Mouse (Mus musculus) Patski (cell line): Measurements from ENCODE around the gene Ppp2r1b. TPM values are rescaled to one million over a fixed set of nuclear protein-coding genes. Genes with fewer than 3 reads are reported as not detected.

Experiments
- ATAC-seq: fragments of 100-300 bp; one replicate; pipeline ENCODE4 v1.8.0; 2021
- CTCF ChIA-PET: fragments of 350-600 bp; sonication (Branson Sonifier 250); formaldehyde crosslinking; loops from one replicate; lab custom pipeline; 2022; ENCODE audit warnings: inconsistent platforms; lab: Charles Lee
- POLR2A ChIA-PET: fragments of 350-600 bp; sonication (Branson Sonifier 250); formaldehyde crosslinking; loops from one replicate; lab custom pipeline; 2022; ENCODE audit warnings: antibody characterized with exemption, inconsistent platforms; lab: Charles Lee
- DNase-seq: peaks from one replicate; pipeline ENCODE4 v3.0.0-alpha.2; 2011; ENCODE audit warnings: low read depth, low spot score
- H3K27me3 ChIP-seq: fragments of 371-371 bp; one replicate; pipeline ENCODE4 v1.5.1; 2021
- CTCF ChIP-seq: fragments of 100-300 bp; IDR thresholded peaks from one replicate; pipeline ENCODE4 v1.5.1; 2021
- in situ Hi-C: fragments of 300-500 bp; cut with MboI; formaldehyde crosslinking; loops from 3 replicates; pipeline ENCODE4 v1.11.1; 2018; ENCODE audit warnings: low pct_unique_long_range_greater_than_20kb, mixed read lengths
- polyA plus RNA-seq: library from polyadenylated mRNA; unstranded; gene quantifications from one replicate; pipeline ENCODE4 v1.2.3, GENCODE M21; 2021

Gene Ppp2r1b
- polyA plus RNA-seq, 1 experiment from 2014 or later = 34.9 TPM

- ATAC-seq (peak; percentile 98), DNase-seq (peak; percentile 93)
- in situ Hi-C loops = no loop called here
- CTCF ChIA-PET = interaction anchor here (0.7 to 3.2 kb wide), 5 partner anchors 12 to 103 kb away, joined by 3 to 11 read pairs (median 8); no protein-coding TSS in a partner anchor
- H3K27me3 ChIP-seq = no peaks in the 10 kb centered on the region
- TF ChIP-seq CTCF = no peak
- POLR2A ChIA-PET = interaction anchor here (0.6 to 1.3 kb wide), 3 partner anchors 9 to 237 kb away, joined by 3 read pairs; no protein-coding TSS in a partner anchor
Observed at GRCm38 (mm10) chr9:50900026-50900920, 55.2 kb downstream of the Ppp2r1b start.

DNA sequence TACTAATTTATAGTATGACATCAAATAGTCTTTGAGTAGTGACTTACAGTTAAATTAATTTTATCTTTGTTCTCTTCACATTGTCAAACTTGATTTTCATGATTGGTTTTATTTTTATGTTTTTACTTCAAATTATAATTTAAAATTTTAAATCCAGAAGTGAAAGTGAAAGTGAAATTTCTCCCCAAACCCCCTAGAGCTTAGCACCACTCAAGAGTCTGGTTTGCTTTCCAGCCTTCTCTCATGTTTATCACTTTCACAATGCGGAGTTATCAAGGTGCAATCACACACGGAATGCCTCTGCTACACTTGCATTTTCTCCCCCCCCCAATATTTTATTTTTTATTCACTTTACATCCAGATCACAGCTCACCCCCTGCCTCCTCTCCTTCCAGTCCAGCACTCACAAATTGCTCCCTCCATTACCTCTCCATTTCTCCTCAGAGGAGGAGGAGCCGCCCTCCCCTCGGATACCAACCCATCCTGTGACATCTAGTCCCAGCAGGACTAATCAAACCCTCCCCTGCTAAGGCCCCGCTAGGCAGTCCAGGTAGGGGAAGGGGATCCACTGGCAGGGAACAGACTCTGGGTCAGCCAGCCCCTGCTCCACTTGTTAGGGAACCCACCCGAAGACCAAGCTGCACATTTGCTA is 59.2 kb downstream of the Ppp2r1b start:
- H3K27me3 ChIP-seq = no peaks in the 10 kb centered on the region
- no peak for DNase-seq
- ChIA-PET CTCF (interaction anchor here (1.3 to 1.4 kb wide), 3 partner anchors 8 to 67 kb away, joined by 3 to 4 read pairs (median 3); no protein-coding TSS in a partner anchor), POLR2A (interaction anchor here (0.8 kb wide), 1 partner anchor 13 kb away, joined by 3 read pairs; no protein-coding TSS in a partner anchor)
- ATAC-seq = no peak
- no peak for TF ChIP-seq CTCF
- in situ Hi-C loops = no loop called here

GRCm38 (mm10) chr9:50905321-50905720 is 60.2 kb downstream of the Ppp2r1b start:
- no peak for TF ChIP-seq CTCF
- CTCF ChIA-PET = interaction anchor here (1.3 kb wide), 1 partner anchor 66 kb away, joined by 3 read pairs; no protein-coding TSS in a partner anchor
- H3K27me3 ChIP-seq = no peaks in the 10 kb centered on the region
- no peak for DNase-seq
- in situ Hi-C loops = no loop called here
- POLR2A ChIA-PET = interaction anchor here (0.6 to 0.8 kb wide), 2 partner anchors 14 to 191 kb away, joined by 3 to 7 read pairs; no protein-coding TSS in a partner anchor
- ATAC-seq = no peak

GRCm38 (mm10) chr9:50911861-50912515 is 66.9 kb downstream of the Ppp2r1b start:
- H3K27me3 ChIP-seq = no peaks in the 10 kb centered on the region
- TF ChIP-seq CTCF = no peak
- ChIA-PET POLR2A (no interaction called here), CTCF (interaction anchor here (1.1 to 2.0 kb wide), 2 partner anchors 8 to 10 kb away, joined by 3 to 9 read pairs; no protein-coding TSS in a partner anchor)
- no peak for ATAC-seq
- in situ Hi-C loops = no loop called here
- no peak for DNase-seq

DNA sequence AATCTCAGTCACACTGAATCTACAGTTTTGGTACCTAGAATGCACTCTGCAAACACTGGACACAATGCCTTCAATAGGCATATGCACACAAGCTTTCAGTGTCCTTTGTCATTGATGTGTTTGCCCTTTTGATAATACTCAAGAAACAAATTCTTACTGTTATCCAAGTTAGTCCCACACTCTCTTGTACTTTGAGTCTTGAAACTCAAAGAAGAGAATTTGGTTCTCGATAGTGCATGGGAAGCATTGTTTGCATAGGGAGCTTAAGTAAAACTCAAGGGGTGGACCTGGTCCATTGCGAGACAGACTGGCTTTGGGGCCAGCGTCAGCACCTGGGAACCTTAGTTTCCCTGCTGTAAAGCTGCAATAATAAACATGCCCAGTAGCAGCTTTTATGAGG is 73.0 kb downstream of the Ppp2r1b start:
- ATAC-seq = no peak
- in situ Hi-C loops = no loop called here
- POLR2A ChIA-PET = no interaction called here

DNA sequence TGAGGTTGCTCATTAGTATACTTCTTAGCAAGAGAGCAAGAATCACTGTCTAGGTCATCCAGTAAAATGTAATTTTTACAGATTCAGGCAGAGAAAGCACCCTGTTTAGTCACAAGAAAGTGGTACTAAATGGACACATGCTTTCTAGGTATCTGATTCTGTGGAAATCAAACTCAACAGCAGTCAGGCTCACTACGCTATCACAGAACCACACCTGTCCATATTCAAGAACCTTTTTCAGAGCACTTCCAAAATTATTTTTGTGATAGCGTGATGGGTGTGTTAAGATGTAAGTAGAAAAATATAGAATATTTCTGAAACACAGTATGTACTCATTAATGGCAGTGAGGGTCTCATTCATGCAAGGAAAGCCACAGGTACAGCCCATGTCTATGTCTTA is 74.5 kb downstream of the Ppp2r1b start:
- no peak for TF ChIP-seq CTCF
- ChIA-PET POLR2A (no interaction called here), CTCF (no interaction called here)
- DNase-seq (no peak), ATAC-seq (no peak)
- in situ Hi-C loops = no loop called here
- H3K27me3 ChIP-seq = no peaks in the 10 kb centered on the region

More for the DNA sequence above, 73.0 kb downstream of the Ppp2r1b start:
- CTCF ChIA-PET = interaction anchor here (1.2 kb wide), 1 partner anchor 16 kb away, joined by 3 read pairs; no protein-coding TSS in a partner anchor
- no peak for TF ChIP-seq CTCF
- no peak for DNase-seq
- H3K27me3 ChIP-seq = no peaks in the 10 kb centered on the region

GRCm38 (mm10) chr9:50920933-50921895 is 76.1 kb downstream of the Ppp2r1b start:
- no peak for DNase-seq

GRCm38 (mm10) chr9:50922363-50923153 is 77.5 kb downstream of the Ppp2r1b start:
- no peak for ATAC-seq
- no peak for TF ChIP-seq CTCF
- POLR2A ChIA-PET = no interaction called here
- in situ Hi-C loops = no loop called here
- no peak for DNase-seq
- H3K27me3 ChIP-seq = no peaks in the 10 kb centered on the region
- CTCF ChIA-PET = interaction anchor here (0.8 kb wide), 1 partner anchor 13 kb away, joined by 3 read pairs; no protein-coding TSS in a partner anchor

More at GRCm38 (mm10) chr9:50920933-50921895, 76.1 kb downstream of the Ppp2r1b start:
- no peak for TF ChIP-seq CTCF
- ChIA-PET POLR2A (no interaction called here), CTCF (interaction anchor here (1.2 kb wide), 1 partner anchor 17 kb away, joined by 3 read pairs; no protein-coding TSS in a partner anchor)
- ATAC-seq = no peak
- H3K27me3 ChIP-seq = no peaks in the 10 kb centered on the region
- in situ Hi-C loops = no loop called here
